Mouse (Mus musculus): ENCODE data around the gene Col26a1.
"Not testable (repeated sequence)": the region's sequence is repeated elsewhere in the genome, so short reads cannot be mapped to it uniquely, and the experiment has no call there.

The Col26a1 gene

GRCm38 (mm10) chr5:136753176-136753575, 129.8 kb downstream of the Col26a1 start:
- DNase-seq (ENCODE audit: low spot score), result not testable (repeated sequence)

- DNase-seq (ENCODE audit: low spot score), result no peak
Observed at GRCm38 (mm10) chr5:136752104-136752503, 130.9 kb downstream of the Col26a1 start.

- no peak for DNase-seq (ENCODE audit: low spot score)
Observed at GRCm38 (mm10) chr5:136746596-136746995, 136.4 kb downstream of the Col26a1 start.

- DNase-seq (ENCODE audit: low spot score), result no peak
Observed at GRCm38 (mm10) chr5:136738918-136739317, 144.1 kb downstream of the Col26a1 start.

GRCm38 (mm10) chr5:136726271-136726670, 156.7 kb downstream of the Col26a1 start:
- not testable (repeated sequence) for DNase-seq (ENCODE audit: low spot score)

- DNase-seq (ENCODE audit: low spot score), result no peak
Observed at GRCm38 (mm10) chr5:136721596-136721995, 161.4 kb downstream of the Col26a1 start.

GRCm38 (mm10) chr5:136718656-136719055, 164.4 kb downstream of the Col26a1 start:
- no peak for DNase-seq (ENCODE audit: low spot score)

- DNase-seq (ENCODE audit: low spot score), result no peak
Observed at GRCm38 (mm10) chr5:136717573-136717854, 165.5 kb downstream of the Col26a1 start.

- DNase-seq (ENCODE audit: low spot score), result peak; percentile 2
Observed at GRCm38 (mm10) chr5:136716696-136717572, 166.1 kb downstream of the Col26a1 start.

- peak; percentile 4 for DNase-seq (ENCODE audit: low spot score)
Observed at GRCm38 (mm10) chr5:136714879-136715278, 168.1 kb downstream of the Col26a1 start.

GRCm38 (mm10) chr5:136714232-136714875, 168.7 kb downstream of the Col26a1 start:
- no peak for DNase-seq (ENCODE audit: low spot score)

- no peak for DNase-seq (ENCODE audit: low spot score)
Observed at GRCm38 (mm10) chr5:136710742-136711141, 172.3 kb downstream of the Col26a1 start.

GRCm38 (mm10) chr5:136708116-136708515, 174.9 kb downstream of the Col26a1 start:
- DNase-seq (ENCODE audit: low spot score), result no peak

- DNase-seq (ENCODE audit: low spot score), result peak; percentile 52
Observed at GRCm38 (mm10) chr5:136706803-136707202, 176.2 kb downstream of the Col26a1 start.

- DNase-seq (ENCODE audit: low spot score), result no peak
Observed at GRCm38 (mm10) chr5:136705532-136705931, 177.5 kb downstream of the Col26a1 start.

GRCm38 (mm10) chr5:136704151-136704550, 178.9 kb downstream of the Col26a1 start:
- DNase-seq (ENCODE audit: low spot score), result no peak

- peak; percentile 2 for DNase-seq (ENCODE audit: low spot score)
Observed at GRCm38 (mm10) chr5:136703751-136704150, 179.3 kb downstream of the Col26a1 start.

- no peak for DNase-seq (ENCODE audit: low spot score)
Observed at GRCm38 (mm10) chr5:136702159-136702725, 180.8 kb downstream of the Col26a1 start.

GRCm38 (mm10) chr5:136697618-136698017, 185.4 kb downstream of the Col26a1 start:
- no peak for DNase-seq (ENCODE audit: low spot score)

- DNase-seq (ENCODE audit: low spot score), result no peak
Observed at GRCm38 (mm10) chr5:136696516-136696915, 186.5 kb downstream of the Col26a1 start.

- peak; percentile 3 for DNase-seq (ENCODE audit: low spot score)
Observed at GRCm38 (mm10) chr5:136694976-136695375, 188.0 kb downstream of the Col26a1 start.

- DNase-seq (ENCODE audit: low spot score), result no peak
Observed at GRCm38 (mm10) chr5:136693418-136693817, 189.6 kb downstream of the Col26a1 start.

GRCm38 (mm10) chr5:136692784-136693183, 190.2 kb downstream of the Col26a1 start, which contains the start of gene Myl10:
Myl10 (plus strand) TSS chr5:136693146.
- DNase-seq (ENCODE audit: low spot score), result no peak
